Mouse (Mus musculus): ENCODE results near the gene Elmod1. TPM values are rescaled to one million over a fixed set of nuclear protein-coding genes. Genes with fewer than 3 reads are reported as not detected.

Elmod1 gene
- polyA plus RNA-seq, 1 experiment = 2.6 TPM

DNA sequence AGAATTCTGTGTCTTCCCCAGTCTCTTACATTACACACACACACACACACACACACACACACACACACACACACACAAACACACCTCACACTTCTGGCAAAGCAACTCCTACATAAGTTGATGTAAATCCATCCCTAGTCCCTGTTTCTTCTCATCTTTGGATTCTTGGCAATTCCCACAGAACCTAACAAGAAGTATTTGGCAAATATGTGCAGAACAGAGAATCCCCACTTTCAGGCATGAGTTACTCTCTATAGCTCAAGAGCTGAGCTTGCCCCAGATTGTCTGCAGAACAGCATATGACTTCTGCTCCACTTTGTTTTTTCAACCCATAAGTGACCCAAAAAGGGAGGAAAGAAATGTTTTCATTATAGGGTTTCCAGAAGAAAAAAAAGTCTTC is 2.7 kb downstream of the Elmod1 start:
- no peaks in the 10 kb centered on the region; the same call in 1 of the 2 replicates for H3K4me1 ChIP-seq (ENCODE audit: control insufficient read depth, insufficient read depth, low read length)
- H3K4me3 ChIP-seq (replicated peaks; ENCODE audit: extremely low read depth, low read depth, low read length) = no peak overlapping the region
- DNase-seq = no peak
- TF ChIP-seq POLR2A (IDR thresholded peaks at IDR 0.05; ENCODE audit: borderline replicate concordance, extremely low read depth, low read depth, low read length) (no peak), CTCF (IDR thresholded peaks at IDR 0.05; ENCODE audit: insufficient read depth, low read length) (no peak)

DNA sequence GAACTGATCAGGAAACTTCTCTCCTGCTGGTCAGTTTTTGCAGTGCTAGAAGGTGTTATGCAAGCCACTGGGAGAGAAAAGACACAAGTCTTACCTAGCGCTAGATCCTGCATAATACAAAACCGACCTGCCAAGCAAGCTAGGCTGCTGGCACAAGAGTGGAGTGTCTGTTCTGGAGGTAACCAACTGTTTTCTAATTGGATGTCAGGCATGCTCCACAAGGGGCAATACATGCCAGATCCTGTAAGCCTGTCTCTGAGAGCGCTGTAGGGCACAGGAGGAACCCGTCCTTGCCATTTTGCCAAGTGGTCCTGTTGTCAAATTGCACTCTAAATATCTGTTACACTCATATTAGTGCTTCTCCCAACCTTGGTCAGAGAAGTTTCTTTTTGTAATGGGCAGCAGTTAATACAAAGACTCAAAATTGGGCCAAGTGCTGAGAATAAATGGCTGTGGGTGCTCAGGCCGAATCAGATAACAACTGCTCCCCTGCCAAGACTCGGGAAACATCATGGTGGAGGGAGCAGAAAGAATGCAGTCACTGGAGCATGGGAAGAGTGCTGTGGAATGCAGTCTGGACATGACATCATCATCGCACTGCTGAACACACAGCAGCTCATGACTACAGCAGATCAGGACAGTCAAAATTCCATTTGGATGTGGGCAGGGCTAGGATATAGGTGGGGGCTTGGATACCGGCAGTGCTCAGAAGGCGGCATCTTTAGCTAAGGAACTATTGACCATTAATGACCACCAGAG is 7.3 kb downstream of the Elmod1 start:
- no peaks in the 10 kb centered on the region for H3K4me1 ChIP-seq (ENCODE audit: control insufficient read depth, insufficient read depth, low read length)
- TF ChIP-seq CTCF (IDR thresholded peaks at IDR 0.05; ENCODE audit: insufficient read depth, low read length) (no peak), POLR2A (IDR thresholded peaks at IDR 0.05; ENCODE audit: borderline replicate concordance, extremely low read depth, low read depth, low read length) (no peak)
- 59% methylated on average over 9 of the region's 9 CpGs for WGBS
- no peak for DNase-seq
- H3K4me3 ChIP-seq (replicated peaks; ENCODE audit: extremely low read depth, low read depth, low read length) = no peak overlapping the region

GRCm38 (mm10) chr9:53957021-53957420 is 18.1 kb downstream of the Elmod1 start:
- 50% methylated on average over 11 of the region's 11 CpGs for WGBS
- Histone ChIP-seq H3K4me1 (ENCODE audit: control insufficient read depth, insufficient read depth, low read length) (no peaks in the 10 kb centered on the region), H3K4me3 (replicated peaks; ENCODE audit: extremely low read depth, low read depth, low read length) (no peak overlapping the region)
- TF ChIP-seq POLR2A (IDR thresholded peaks at IDR 0.05; ENCODE audit: borderline replicate concordance, extremely low read depth, low read depth, low read length) (no peak), CTCF (IDR thresholded peaks at IDR 0.05; ENCODE audit: insufficient read depth, low read length) (no peak)
- no peak for DNase-seq

DNA sequence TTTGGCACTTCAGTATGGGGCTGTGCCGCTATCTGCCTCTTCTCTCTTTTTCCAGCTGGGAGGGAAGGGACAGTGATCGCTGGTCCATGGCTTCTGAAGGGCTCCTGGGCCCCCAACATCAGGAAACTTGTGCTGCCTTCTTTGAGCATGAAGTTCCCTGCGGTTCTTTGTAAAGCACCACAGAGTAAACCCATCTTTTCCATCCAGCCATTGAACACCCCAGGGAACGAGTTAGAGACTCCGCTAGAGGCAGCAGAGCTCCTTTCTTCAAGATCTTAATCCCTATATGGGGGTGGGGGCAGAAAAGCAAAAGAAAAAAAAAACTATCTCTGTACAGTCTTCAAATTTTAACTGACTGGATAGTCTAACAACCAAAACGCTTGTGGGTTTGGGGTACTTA is 20.2 kb downstream of the Elmod1 start:
- 29% methylated on average over 6 of the region's 6 CpGs for WGBS
- no peak for DNase-seq
- no peak overlapping the region for H3K4me3 ChIP-seq (replicated peaks; ENCODE audit: extremely low read depth, low read depth, low read length)
- TF ChIP-seq CTCF (IDR thresholded peaks at IDR 0.05; ENCODE audit: insufficient read depth, low read length) (no peak), POLR2A (IDR thresholded peaks at IDR 0.05; ENCODE audit: borderline replicate concordance, extremely low read depth, low read depth, low read length) (no peak)
- no peaks in the 10 kb centered on the region for H3K4me1 ChIP-seq (ENCODE audit: control insufficient read depth, insufficient read depth, low read length)

GRCm38 (mm10) chr9:53947463-53947862 is 27.6 kb downstream of the Elmod1 start:
- TF ChIP-seq POLR2A (IDR thresholded peaks at IDR 0.05; ENCODE audit: borderline replicate concordance, extremely low read depth, low read depth, low read length) (no peak), CTCF (IDR thresholded peaks at IDR 0.05; ENCODE audit: insufficient read depth, low read length) (no peak)
- Histone ChIP-seq H3K4me3 (replicated peaks; ENCODE audit: extremely low read depth, low read depth, low read length) (no peak overlapping the region), H3K4me1 (ENCODE audit: control insufficient read depth, insufficient read depth, low read length) (no peaks in the 10 kb centered on the region)
- 69% methylated on average over 2 of the region's 2 CpGs for WGBS
- no peak for DNase-seq

DNA sequence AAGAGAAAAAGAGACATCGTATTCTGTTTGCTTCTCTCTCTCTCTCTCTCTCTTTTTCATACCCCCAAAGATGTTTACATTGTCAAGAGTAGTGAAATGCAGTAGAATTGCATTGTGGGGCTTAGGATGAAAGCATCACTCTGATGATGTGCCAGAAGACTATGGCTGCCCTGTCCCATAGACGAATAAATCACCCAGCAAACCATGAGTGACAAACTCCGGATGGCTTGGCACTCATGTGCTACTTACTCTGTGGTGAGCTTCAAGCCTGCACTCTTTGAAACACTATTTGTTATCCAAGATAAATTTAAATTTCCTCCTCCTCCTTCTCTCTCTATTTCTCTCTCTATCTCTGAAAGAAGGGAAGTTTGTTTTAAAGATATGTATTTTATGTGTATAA is 36.5 kb downstream of the Elmod1 start:
- TF ChIP-seq POLR2A (IDR thresholded peaks at IDR 0.05; ENCODE audit: borderline replicate concordance, extremely low read depth, low read depth, low read length) (no peak), CTCF (IDR thresholded peaks at IDR 0.05; ENCODE audit: insufficient read depth, low read length) (no peak)
- DNase-seq = no peak
- H3K4me1 ChIP-seq (ENCODE audit: control insufficient read depth, insufficient read depth, low read length) = no peaks in the 10 kb centered on the region
- WGBS = 57% methylated on average over 3 of the region's 3 CpGs
- no peak overlapping the region for H3K4me3 ChIP-seq (replicated peaks; ENCODE audit: extremely low read depth, low read depth, low read length)

DNA sequence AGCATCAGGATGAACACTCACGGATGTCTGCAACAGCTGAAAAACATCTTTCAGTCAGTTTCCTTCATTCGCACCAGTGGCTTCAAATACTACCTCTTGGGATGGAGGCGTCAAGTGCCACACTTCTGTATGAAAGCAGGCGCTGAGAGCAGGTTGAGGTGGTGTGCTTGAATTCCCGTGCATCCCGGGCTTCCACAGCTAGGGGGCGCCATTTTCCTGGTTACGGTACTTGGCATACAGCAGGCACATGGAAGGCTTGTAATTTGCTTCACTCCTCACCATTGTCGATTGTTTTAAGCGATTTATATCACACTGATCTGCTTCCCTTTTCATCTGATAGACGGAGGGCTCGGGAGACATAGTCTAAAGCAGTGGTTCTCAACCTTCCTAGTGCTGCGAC is 40.9 kb downstream of the Elmod1 start:
- DNase-seq = peak; percentile 5
- TF ChIP-seq CTCF (IDR thresholded peaks at IDR 0.05; ENCODE audit: insufficient read depth, low read length) (no peak), POLR2A (IDR thresholded peaks at IDR 0.05; ENCODE audit: borderline replicate concordance, extremely low read depth, low read depth, low read length) (no peak)
- 63% methylated on average over 13 of the region's 13 CpGs for WGBS
- no peak overlapping the region for H3K4me3 ChIP-seq (replicated peaks; ENCODE audit: extremely low read depth, low read depth, low read length)
- no peaks in the 10 kb centered on the region for H3K4me1 ChIP-seq (ENCODE audit: control insufficient read depth, insufficient read depth, low read length)

DNA sequence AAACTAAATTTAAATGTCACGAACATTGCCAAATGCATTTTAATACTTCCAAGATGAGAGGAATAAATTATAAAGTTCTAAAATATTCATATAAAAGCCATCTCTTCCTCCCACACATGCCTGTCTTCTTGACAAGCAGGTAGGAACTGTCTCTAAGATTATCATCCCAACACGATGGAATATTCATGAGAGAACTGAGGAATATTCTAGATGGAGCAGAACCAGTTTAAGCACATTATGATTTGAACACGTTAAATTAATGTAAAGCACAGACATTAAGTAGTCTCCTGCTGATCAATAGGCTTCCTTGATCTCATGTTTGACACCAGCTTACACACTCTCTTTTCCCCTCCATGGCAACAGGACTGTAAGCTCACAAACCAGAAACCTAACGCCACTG is 41.7 kb downstream of the Elmod1 start:
- Histone ChIP-seq H3K4me1 (ENCODE audit: control insufficient read depth, insufficient read depth, low read length) (no peaks in the 10 kb centered on the region), H3K4me3 (replicated peaks; ENCODE audit: extremely low read depth, low read depth, low read length) (no peak overlapping the region)
- WGBS = 84% methylated on average over 4 of the region's 4 CpGs
- DNase-seq = no peak
- no peak for TF ChIP-seq POLR2A (IDR thresholded peaks at IDR 0.05; ENCODE audit: borderline replicate concordance, extremely low read depth, low read depth, low read length)
- no peak for TF ChIP-seq CTCF (IDR thresholded peaks at IDR 0.05; ENCODE audit: insufficient read depth, low read length)

GRCm38 (mm10) chr9:53930906-53931305 is 44.2 kb downstream of the Elmod1 start:
- DNase-seq = no peak
- Histone ChIP-seq H3K4me1 (ENCODE audit: control insufficient read depth, insufficient read depth, low read length) (no peaks in the 10 kb centered on the region), H3K4me3 (replicated peaks; ENCODE audit: extremely low read depth, low read depth, low read length) (no peak overlapping the region)
- 25% methylated on average over 7 of the region's 7 CpGs for WGBS
- TF ChIP-seq POLR2A (IDR thresholded peaks at IDR 0.05; ENCODE audit: borderline replicate concordance, extremely low read depth, low read depth, low read length) (no peak), CTCF (IDR thresholded peaks at IDR 0.05; ENCODE audit: insufficient read depth, low read length) (no peak)

DNA sequence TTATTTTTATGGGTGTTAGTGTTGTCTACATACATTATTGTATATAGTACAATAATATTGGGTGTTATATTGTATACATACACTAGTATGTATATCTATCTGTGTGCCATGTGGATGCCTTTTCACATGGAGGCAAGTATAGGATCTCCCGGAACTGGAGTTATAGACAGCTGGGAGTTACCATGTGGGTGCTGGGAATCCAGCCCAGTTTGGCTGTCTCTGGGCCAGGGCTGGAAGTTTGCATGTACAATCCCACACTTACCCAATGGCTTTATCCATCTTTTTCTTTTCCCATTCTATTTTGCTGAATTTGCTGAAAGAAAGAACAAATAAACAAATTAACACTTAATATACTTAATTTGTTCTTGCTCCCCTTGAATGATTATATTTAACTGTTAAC is 54.0 kb downstream of the Elmod1 start:
- TF ChIP-seq POLR2A (IDR thresholded peaks at IDR 0.05; ENCODE audit: borderline replicate concordance, extremely low read depth, low read depth, low read length) (no peak), CTCF (IDR thresholded peaks at IDR 0.05; ENCODE audit: insufficient read depth, low read length) (no peak)
- Histone ChIP-seq H3K4me1 (ENCODE audit: control insufficient read depth, insufficient read depth, low read length) (no peaks in the 10 kb centered on the region), H3K4me3 (replicated peaks; ENCODE audit: extremely low read depth, low read depth, low read length) (no peak overlapping the region)
- WGBS = 89% methylated on average over 1 of the region's 1 CpGs
- no peak for DNase-seq

All from lung, adult 2 months (tissue).